Mouse (Mus musculus): ENCODE data around the gene Nrg3. TPM values are rescaled to one million over a fixed set of nuclear protein-coding genes. Genes with fewer than 3 reads are reported as not detected.
"Not testable (repeated sequence)": the region's sequence is repeated elsewhere in the genome, so short reads cannot be mapped to it uniquely, and the experiment has no call there.

Nrg3 gene
- polyA plus RNA-seq, 1 experiment: not detected

GRCm38 (mm10) chr14:38340967-38341366 is 1131.9 kb downstream of the Nrg3 start:
- Histone ChIP-seq H3K4me3 (replicated peaks) (no peak overlapping the region), H3K27me3 (ENCODE audit: control insufficient read depth) (no peaks in the 10 kb centered on the region), H3K36me3 (ENCODE audit: control insufficient read depth) (no peaks in the 10 kb centered on the region), H3K4me1 (ENCODE audit: control insufficient read depth) (no peaks in the 10 kb centered on the region), H3K9me3 (ENCODE audit: control insufficient read depth, low read length) (peaks cover 2% of the 10 kb centered on the region; the same call in 1 of the 2 replicates)
- TF ChIP-seq TAL1 (IDR thresholded peaks at IDR 0.05; ENCODE audit: low read length) (no peak), GATA1 (IDR thresholded peaks at IDR 0.05; ENCODE audit: low read length) (no peak)

- not testable (repeated sequence) for H3K4me3 ChIP-seq (replicated peaks); H3K4me1 ChIP-seq (ENCODE audit: control insufficient read depth); H3K36me3 ChIP-seq (ENCODE audit: control insufficient read depth); H3K27me3 ChIP-seq (ENCODE audit: control insufficient read depth); H3K9me3 ChIP-seq (ENCODE audit: control insufficient read depth, low read length)
These were observed 1150.0 kb downstream of the Nrg3 start for GRCm38 (mm10) chr14:38322841-38323240.

GRCm38 (mm10) chr14:38320619-38321340 is 1152.1 kb downstream of the Nrg3 start:
- no peak for TF ChIP-seq GATA1 (IDR thresholded peaks at IDR 0.05; ENCODE audit: low read length)
- TF ChIP-seq TAL1 (IDR thresholded peaks at IDR 0.05; ENCODE audit: low read length): no peak
- peaks cover 8% of the 10 kb centered on the region for H3K9me3 ChIP-seq (ENCODE audit: control insufficient read depth, low read length)

More at GRCm38 (mm10) chr14:38320619-38321340, 1152.1 kb downstream of the Nrg3 start:
- Histone ChIP-seq H3K4me3 (replicated peaks) (no peak overlapping the region), H3K27me3 (ENCODE audit: control insufficient read depth) (no peaks in the 10 kb centered on the region), H3K36me3 (ENCODE audit: control insufficient read depth) (no peaks in the 10 kb centered on the region), H3K4me1 (ENCODE audit: control insufficient read depth) (no peaks in the 10 kb centered on the region)

All from erythroblast, embryonic 14.5 days (primary cell).